Mouse (Mus musculus) hindbrain, embryonic 11.5 days (tissue): ENCODE results near the gene Nfkb2. TPM values are rescaled to one million over a fixed set of nuclear protein-coding genes. Genes with fewer than 3 reads are reported as not detected.

Experiments
- ATAC-seq: fragments of 200-750 bp; cut with Nextera tagmentation; 2 replicates; pipeline ENCODE4 v1.8.0; 2017; ENCODE audit warnings: mild to moderate bottlenecking, moderate TSS enrichment, moderate library complexity; ENCODE audit not compliant: low FRiP score
- DNase-seq: peaks from one replicate; pipeline ENCODE4 v3.0.0-alpha.2; 2015; ENCODE audit warnings: low spot score
- H3K27ac ChIP-seq: fragments of 300-500 bp; sonication (generic); 2 replicates; pipeline ENCODE4 v1.5.1; 2014; ENCODE audit warnings: mild to moderate bottlenecking, low read depth, low read length
- H3K27me3 ChIP-seq: fragments of 300-500 bp; sonication (generic); 2 replicates; pipeline ENCODE4 v1.6.1; 2014; ENCODE audit warnings: mild to moderate bottlenecking, low read length, moderate library complexity, mixed read lengths; ENCODE audit not compliant: control insufficient read depth, insufficient read depth
- H3K36me3 ChIP-seq: fragments of 300-500 bp; sonication (generic); 2 replicates; pipeline ENCODE4 v1.6.1; 2014; ENCODE audit warnings: mild to moderate bottlenecking, low read length, moderate library complexity, mixed read lengths; ENCODE audit not compliant: control insufficient read depth, insufficient read depth
- H3K4me1 ChIP-seq: fragments of 300-500 bp; sonication (generic); replicated peaks from 2 replicates; pipeline ENCODE4 v1.6.1; 2014; ENCODE audit warnings: low read length, mixed read lengths; ENCODE audit not compliant: control insufficient read depth, insufficient read depth
- H3K4me2 ChIP-seq: fragments of 300-500 bp; sonication (generic); replicated peaks from 2 replicates; pipeline ENCODE4 v1.6.1; 2014; ENCODE audit warnings: mild to moderate bottlenecking, low read depth, low read length
- H3K4me3 ChIP-seq: fragments of 300-500 bp; sonication (generic); 2 replicates; pipeline ENCODE4 v1.5.1; 2014; ENCODE audit warnings: low read depth, low read length
- H3K9ac ChIP-seq: fragments of 300-500 bp; sonication (generic); 2 replicates; pipeline ENCODE4 v1.6.1; 2014; ENCODE audit warnings: low read depth, low read length
- H3K9me3 ChIP-seq: fragments of 300-500 bp; sonication (generic); 2 replicates; pipeline ENCODE4 v1.6.1; 2016; ENCODE audit warnings: low read length; ENCODE audit not compliant: control insufficient read depth
- WGBS: fragments of 180-500 bp; shearing (Covaris S2); extraction: QIAGEN DNeasy Blood & Tissue Kit; methylation state at CpG from one replicate; pipeline ENCODE4 v1.1.7; 2014; 5-methylcytosine and 5-hydroxymethylcytosine counted together
- polyA plus RNA-seq: library from polyadenylated mRNA; unstranded; fragments of >200 nt; fragmentation: Nextera tagmentation; extraction: Ambion mirVana; gene quantifications from 2 replicates; pipeline ENCODE4 v1.2.1, GENCODE M21; 2014

Gene Nfkb2
- polyA plus RNA-seq, 1 experiment from 2014 or later = 4.6 TPM

- WGBS = 81% methylated on average over 7 of the region's 7 CpGs
- Histone ChIP-seq H3K4me3 (no peak overlapping the region), H3K9ac (peak overlapping the region; percentile 31; the same call in 1 of the 2 replicates)
Observed at GRCm38 (mm10) chr19:46339287-46339971, 35.3 kb downstream of the Nfkb2 start.

GRCm38 (mm10) chr19:46344710-46345419, 40.7 kb downstream of the Nfkb2 start:
- ATAC-seq = no peak
- Histone ChIP-seq H3K9me3 (no peaks in the 10 kb centered on the region), H3K4me1 (no peaks in the 10 kb centered on the region), H3K4me3 (no peak overlapping the region), H3K27me3 (peaks cover 4% of the 10 kb centered on the region; the same call in 1 of the 2 replicates), H3K4me2 (no peak overlapping the region), H3K9ac (no peak overlapping the region), H3K27ac (no peak overlapping the region), H3K36me3 (no peaks in the 10 kb centered on the region)
- WGBS = 25% methylated on average over 7 of the region's 7 CpGs
- no peak for DNase-seq

More at GRCm38 (mm10) chr19:46339287-46339971, 35.3 kb downstream of the Nfkb2 start:
- H3K27ac ChIP-seq = no peak overlapping the region; the same call in 1 of the 2 replicates
- H3K4me1 ChIP-seq = peaks cover 5% of the 10 kb centered on the region
- H3K27me3 ChIP-seq = no peaks in the 10 kb centered on the region
- H3K9me3 ChIP-seq = no peaks in the 10 kb centered on the region
- DNase-seq = no peak
- no peaks in the 10 kb centered on the region for H3K36me3 ChIP-seq
- no peak overlapping the region for H3K4me2 ChIP-seq
- ATAC-seq = peak; percentile 31

- Histone ChIP-seq H3K36me3 (no peaks in the 10 kb centered on the region), H3K27ac (no peak overlapping the region), H3K9ac (no peak overlapping the region), H3K4me3 (no peak overlapping the region), H3K9me3 (no peaks in the 10 kb centered on the region), H3K27me3 (peaks cover 12% of the 10 kb centered on the region), H3K4me1 (no peaks in the 10 kb centered on the region), H3K4me2 (no peak overlapping the region)
- ATAC-seq (no peak), DNase-seq (no peak)
- WGBS = 100% methylated on average over 1 of the region's 1 CpGs
Observed at GRCm38 (mm10) chr19:46347146-46347545, 43.0 kb downstream of the Nfkb2 start.

GRCm38 (mm10) chr19:46347936-46348668, 44.0 kb downstream of the Nfkb2 start:
- DNase-seq (no peak), ATAC-seq (0 out of 2 replicates have a peak, but pooled peaks have one; percentile 43)
- H3K4me3 ChIP-seq = peak overlapping the region; percentile 50
- 35% methylated on average over 14 of the region's 14 CpGs for WGBS
- H3K4me2 ChIP-seq = peak overlapping the region; percentile 96
- no peaks in the 10 kb centered on the region for H3K36me3 ChIP-seq
- no peaks in the 10 kb centered on the region for H3K9me3 ChIP-seq
- H3K27me3 ChIP-seq = peaks cover 12% of the 10 kb centered on the region
- peak overlapping the region; percentile 67 for H3K9ac ChIP-seq
- H3K27ac ChIP-seq = peak overlapping the region; percentile 72
- no peaks in the 10 kb centered on the region for H3K4me1 ChIP-seq

- Histone ChIP-seq H3K27me3 (peaks cover 12% of the 10 kb centered on the region), H3K9me3 (no peaks in the 10 kb centered on the region), H3K9ac (peak overlapping the region; percentile 67), H3K4me2 (peak overlapping the region; percentile 96), H3K36me3 (no peaks in the 10 kb centered on the region), H3K4me1 (no peaks in the 10 kb centered on the region), H3K4me3 (peak overlapping the region; percentile 50), H3K27ac (peak overlapping the region; percentile 72)
- DNase-seq (peak; percentile 84), ATAC-seq (peak; percentile 82)
- WGBS = under 1% methylated on average over 78 of the region's 78 CpGs
Observed at GRCm38 (mm10) chr19:46348761-46349458, 44.8 kb downstream of the Nfkb2 start.

GRCm38 (mm10) chr19:46349550-46349949, 45.4 kb downstream of the Nfkb2 start:
- peaks cover 12% of the 10 kb centered on the region for H3K27me3 ChIP-seq
- H3K4me3 ChIP-seq = peak overlapping the region; percentile 50
- DNase-seq (no peak), ATAC-seq (peak; percentile 30; the same call in 1 of the 2 replicates)
- no peak overlapping the region for H3K27ac ChIP-seq
- no peaks in the 10 kb centered on the region for H3K4me1 ChIP-seq
- H3K36me3 ChIP-seq = no peaks in the 10 kb centered on the region
- WGBS = 33% methylated on average over 6 of the region's 6 CpGs
- H3K4me2 ChIP-seq = peak overlapping the region; percentile 96
- H3K9me3 ChIP-seq = no peaks in the 10 kb centered on the region
- no peak overlapping the region for H3K9ac ChIP-seq

- H3K9ac ChIP-seq = peak within 1 kb of the TSS; percentile 67
- peak within 1 kb of the TSS; percentile 96 for H3K4me2 ChIP-seq
- H3K27me3 ChIP-seq = peaks cover 12% of the 10 kb centered on the region
- H3K9me3 ChIP-seq = no peaks in the 10 kb centered on the region
- H3K4me1 ChIP-seq = no peaks in the 10 kb centered on the region
- WGBS = 73% methylated on average over 10 of the region's 10 CpGs
- peak within 1 kb of the TSS; percentile 72 for H3K27ac ChIP-seq
- ATAC-seq (no peak), DNase-seq (no peak)
- peak within 1 kb of the TSS; percentile 50 for H3K4me3 ChIP-seq
- no peaks in the 10 kb centered on the region for H3K36me3 ChIP-seq
Observed at GRCm38 (mm10) chr19:46350168-46350932, 46.2 kb downstream of the Nfkb2 start, which contains the start of gene 2310034G01Rik. Gene 2310034G01Rik, minus strand, starts transcription at chr19:46350302.
